Mouse (Mus musculus) stomach, postnatal 0 days (tissue): ENCODE results near the gene Pcsk1.

Source experiments
- CTCF ChIP-seq: IDR thresholded peaks from 2 replicates; pipeline ENCODE4 v1.5.1; 2016; ENCODE audit warnings: antibody characterized with exemption, low read depth, mild to moderate bottlenecking, moderate library complexity
- EP300 ChIP-seq: optimal IDR thresholded peaks from 2 replicates; pipeline ENCODE3; 2016; ENCODE audit warnings: antibody characterized with exemption

DNA sequence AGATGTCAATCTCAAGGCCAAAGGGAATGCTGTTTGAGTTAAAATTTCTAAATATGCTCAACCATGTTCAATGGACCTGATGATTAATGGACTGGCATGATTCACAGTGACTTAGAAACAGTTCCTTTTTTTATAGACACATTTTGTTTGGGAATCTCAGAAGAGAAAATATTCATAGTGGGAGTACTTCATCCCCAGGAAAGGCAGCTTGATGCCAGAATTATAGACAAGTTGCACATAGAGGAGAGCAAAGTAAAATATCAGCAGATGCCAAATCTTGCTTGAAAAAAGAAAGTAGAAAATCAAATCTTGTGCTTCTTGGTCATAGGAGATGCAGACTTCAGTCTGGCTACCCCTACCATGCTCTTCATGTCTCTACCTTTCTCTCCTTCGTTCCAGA is 25.2 kb downstream of the Pcsk1 start:
- TF ChIP-seq CTCF (no peak), EP300 (no peak)
